Mouse (Mus musculus) MEL (cell line): ENCODE results near the gene C2cd4b. TPM values are rescaled to one million over a fixed set of nuclear protein-coding genes. Genes with fewer than 3 reads are reported as not detected.

ENCODE experiments used
- DNase-seq: peaks from one replicate; pipeline ENCODE4 v3.0.0; 2011; ENCODE audit warnings: low read depth, low spot score
- H3K27ac ChIP-seq: 2 replicates; pipeline ENCODE4 v1.5.1; 2012; ENCODE audit warnings: low read depth, mild to moderate bottlenecking, control low read depth, low read length, moderate library complexity; ENCODE audit not compliant: control insufficient read depth
- H3K27me3 ChIP-seq, 2 experiments: fragments of 150-350 bp in 1 of 2; sonication (generic) in 1 of 2; 2 replicates each; pipeline ENCODE4 v1.6.1; 2012; ENCODE audit warnings: low read length in 2 of 2, mild to moderate bottlenecking in 2 of 2, improper control_type of control experiment in 1 of 2, moderate library complexity in 1 of 2; ENCODE audit not compliant: insufficient read depth in 2 of 2, control insufficient read depth in 1 of 2
- H3K36me3 ChIP-seq, 2 experiments: 2 replicates each; pipeline ENCODE4 v1.6.1; 2012 to 2014; ENCODE audit warnings: low read length in 2 of 2, improper control_type of control experiment in 1 of 2, inconsistent platforms in 1 of 2, mild to moderate bottlenecking in 1 of 2; ENCODE audit not compliant: insufficient read depth in 2 of 2, control insufficient read depth in 1 of 2
- H3K4me1 ChIP-seq, 2 experiments: fragments of 150-350 bp in 1 of 2; sonication (generic) in 1 of 2; 2 replicates each; pipeline ENCODE4 v1.6.1; 2012; ENCODE audit warnings: low read length in 2 of 2, improper control_type of control experiment in 1 of 2, mild to moderate bottlenecking in 1 of 2; ENCODE audit not compliant: insufficient read depth in 2 of 2, control insufficient read depth in 1 of 2
- H3K4me3 ChIP-seq, 2 experiments: fragments of 150-350 bp in 1 of 2; sonication (generic) in 1 of 2; 2 replicates each; pipeline ENCODE4 v1.5.1; 2012; ENCODE audit warnings: low read depth in 2 of 2, low read length in 2 of 2, mild to moderate bottlenecking in 2 of 2, moderate library complexity in 2 of 2, control low read depth in 1 of 2, improper control_type of control experiment in 1 of 2; ENCODE audit not compliant: control insufficient read depth in 1 of 2, insufficient read depth in 1 of 2
- H3K79me2 ChIP-seq: 2 replicates; pipeline ENCODE4 v1.6.1; 2012; ENCODE audit warnings: mild to moderate bottlenecking, low read length, moderate library complexity; ENCODE audit not compliant: control insufficient read depth, poor library complexity, insufficient read depth
- H3K9ac ChIP-seq: 2 replicates; pipeline ENCODE4 v1.6.1; 2012; ENCODE audit warnings: low read depth, mild to moderate bottlenecking, control low read depth, low read length, moderate library complexity; ENCODE audit not compliant: control insufficient read depth, poor library complexity, severe bottlenecking
- H3K9me3 ChIP-seq: fragments of 150-350 bp; sonication (generic); replicated peaks from 2 replicates; pipeline ENCODE4 v1.6.1; 2012; ENCODE audit warnings: mild to moderate bottlenecking, low read length, improper control_type of control experiment, moderate library complexity; ENCODE audit not compliant: insufficient read depth
- CHD1 ChIP-seq: IDR thresholded peaks from 2 replicates; pipeline ENCODE4 v1.6.1; 2012; ENCODE audit warnings: low read depth, mild to moderate bottlenecking, inconsistent platforms, low read length, improper control_type of control experiment
- ELF1 ChIP-seq: IDR thresholded peaks from 2 replicates; pipeline ENCODE4 v1.6.1; 2014; ENCODE audit warnings: low read depth, mild to moderate bottlenecking, inconsistent platforms, low read length, improper control_type of control experiment, moderate library complexity
- ETS1 ChIP-seq: IDR thresholded peaks from 2 replicates; pipeline ENCODE4 v1.6.1; 2012; ENCODE audit warnings: low read depth, mild to moderate bottlenecking, inconsistent platforms, low read length, improper control_type of control experiment, moderate library complexity
- GATA1 ChIP-seq: IDR thresholded peaks from 2 replicates; pipeline ENCODE4 v1.6.1; 2011; ENCODE audit warnings: low read depth, low read length, improper control_type of control experiment
- JUND ChIP-seq: IDR thresholded peaks from 2 replicates; pipeline ENCODE4 v1.6.1; 2011; ENCODE audit warnings: low read depth, mild to moderate bottlenecking, improper control_type of control experiment, low read length
- KAT2A ChIP-seq: conservative IDR thresholded peaks from 2 replicates; pipeline ENCODE4 v1.6.1; 2012; ENCODE audit warnings: low read depth, low read length, improper control_type of control experiment, inconsistent platforms
- MAFK ChIP-seq: IDR thresholded peaks from 2 replicates; pipeline ENCODE4 v1.6.1; 2011; ENCODE audit warnings: low read depth, mild to moderate bottlenecking, low read length, improper control_type of control experiment, borderline replicate concordance
- MAX ChIP-seq: IDR thresholded peaks from 2 replicates; pipeline ENCODE4 v1.6.1; 2011; ENCODE audit warnings: low read length, improper control_type of control experiment
- MAZ ChIP-seq: IDR thresholded peaks from 2 replicates; pipeline ENCODE4 v1.6.1; 2012; ENCODE audit warnings: low read depth, mild to moderate bottlenecking, inconsistent platforms, low read length, improper control_type of control experiment
- MEF2A ChIP-seq: IDR thresholded peaks from 2 replicates; pipeline ENCODE4 v1.6.1; 2014; ENCODE audit warnings: low read depth, mild to moderate bottlenecking, inconsistent platforms, low read length, improper control_type of control experiment; ENCODE audit not compliant: poor library complexity, insufficient replicate concordance, severe bottlenecking; ENCODE audit errors: extremely low read depth
- NELFE ChIP-seq: IDR thresholded peaks from 2 replicates; pipeline ENCODE4 v1.6.1; 2011; ENCODE audit warnings: low read depth, low read length, improper control_type of control experiment
- NRF1 ChIP-seq: IDR thresholded peaks from 2 replicates; pipeline ENCODE4 v1.6.1; 2014; ENCODE audit warnings: low read depth, mild to moderate bottlenecking, inconsistent platforms, low read length, improper control_type of control experiment, moderate library complexity; ENCODE audit not compliant: poor library complexity, insufficient read depth, severe bottlenecking
- POLR2A ChIP-seq, 2 experiments: IDR thresholded peaks; 2 replicates each; pipeline ENCODE4 v1.6.1; 2011 to 2012; ENCODE audit warnings: low read length in 2 of 2, mild to moderate bottlenecking in 2 of 2, control low read depth in 1 of 2, improper control_type of control experiment in 1 of 2, low read depth in 1 of 2, moderate library complexity in 1 of 2; ENCODE audit not compliant: control insufficient read depth in 1 of 2, insufficient read depth in 1 of 2, poor library complexity in 1 of 2
- POLR2AphosphoS2 ChIP-seq: IDR thresholded peaks from 2 replicates; pipeline ENCODE4 v1.6.1; 2011; ENCODE audit warnings: low read length, improper control_type of control experiment
- RCOR1 ChIP-seq: IDR thresholded peaks from 2 replicates; pipeline ENCODE4 v1.6.1; 2012; ENCODE audit warnings: low read depth, mild to moderate bottlenecking, inconsistent platforms, low read length, improper control_type of control experiment
- SIN3A ChIP-seq: IDR thresholded peaks from 2 replicates; pipeline ENCODE4 v1.6.1; 2012; ENCODE audit warnings: low read length, improper control_type of control experiment, inconsistent platforms
- TAL1 ChIP-seq: IDR thresholded peaks from 2 replicates; pipeline ENCODE4 v1.6.1; 2012; ENCODE audit warnings: mild to moderate bottlenecking, inconsistent platforms, low read length, moderate library complexity, mixed read lengths
- TCF12 ChIP-seq: IDR thresholded peaks from 2 replicates; pipeline ENCODE4 v1.6.1; 2014; ENCODE audit warnings: low read depth, mild to moderate bottlenecking, inconsistent platforms, low read length, improper control_type of control experiment, moderate library complexity
- USF1 ChIP-seq: IDR thresholded peaks from 2 replicates; pipeline ENCODE4 v1.6.1; 2014; ENCODE audit warnings: low read depth, mild to moderate bottlenecking, inconsistent platforms, low read length, improper control_type of control experiment, moderate library complexity
- ZMIZ1 ChIP-seq: IDR thresholded peaks from 2 replicates; pipeline ENCODE4 v1.6.1; 2012; ENCODE audit warnings: low read depth, mild to moderate bottlenecking, inconsistent platforms, low read length, improper control_type of control experiment, moderate library complexity
- ZNF384 ChIP-seq: IDR thresholded peaks from 2 replicates; pipeline ENCODE4 v1.6.1; 2012; ENCODE audit warnings: low read depth, mild to moderate bottlenecking, inconsistent platforms, low read length, improper control_type of control experiment
- polyA plus RNA-seq, 2 experiments: library from polyadenylated mRNA; stranded (reverse) in 1 of 2; unstranded in 1 of 2; fragments of >175 nt in 1 of 2; fragments of >200 nt in 1 of 2; gene quantifications; 2 replicates each; pipeline versions ENCODE4 v1.2.1 to v1.2.4; 2012; ENCODE audit warnings: low replicate concordance in 2 of 2, low read depth in 1 of 2; ENCODE audit not compliant: insufficient read length in 2 of 2, insufficient read depth in 1 of 2, missing spikeins in 1 of 2
- total RNA-seq: library from RNA; depleted of rRNA; stranded (reverse); fragments of 300-350 nt; gene quantifications from 2 replicates; pipeline ENCODE4 v1.2.3, GENCODE M21; 2012

Gene C2cd4b
- total and polyA plus RNA-seq, 3 experiments, result not detected

- no peaks in the 10 kb centered on the region for H3K4me1 ChIP-seq
- H3K9ac ChIP-seq, result no peak overlapping the region
- H3K4me3 ChIP-seq, result no peak overlapping the region
- H3K79me2 ChIP-seq, result no peaks in the 10 kb centered on the region
- TF ChIP-seq MEF2A (no peak), MAX (no peak), SIN3A (no peak)
- TF ChIP-seq, all 39 proteins: peak for 0
- Histone ChIP-seq H3K27me3 (peaks cover 0 to 1% of the 10 kb centered on the region in 2 experiments; a peak in 1 of 4 replicates), H3K36me3 (no peaks in the 10 kb centered on the region), H3K9me3 (no peaks in the 10 kb centered on the region), H3K27ac (no peak overlapping the region)
- no peak for DNase-seq
Observed at GRCm38 (mm10) chr9:67771293-67771692, 12.1 kb downstream of the C2cd4b start.

DNA sequence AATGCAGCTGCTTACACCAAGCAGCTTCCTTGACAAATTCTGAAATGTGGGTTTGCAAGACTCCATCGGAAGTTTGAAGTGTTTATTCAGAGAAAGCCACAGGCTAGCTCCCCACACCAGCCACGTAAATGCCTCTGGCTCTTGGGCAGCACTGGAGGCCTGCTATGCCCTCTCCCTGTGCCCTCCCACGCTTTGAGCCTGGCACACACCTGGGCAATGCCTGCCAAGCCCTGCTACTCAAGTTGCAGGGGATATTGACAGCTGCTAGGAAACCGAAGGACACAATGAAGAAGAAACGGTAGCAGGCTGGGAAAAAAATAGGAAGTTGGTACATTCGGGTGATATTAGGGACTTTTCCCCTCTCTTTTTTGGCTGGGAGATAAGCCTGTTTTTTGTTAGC, 15.0 kb downstream of the C2cd4b start:
- Histone ChIP-seq H3K4me3 (no peak overlapping the region), H3K27ac (no peak overlapping the region), H3K9me3 (no peaks in the 10 kb centered on the region), H3K36me3 (no peaks in the 10 kb centered on the region), H3K4me1 (no peaks in the 10 kb centered on the region), H3K9ac (no peak overlapping the region), H3K27me3 (peaks cover 0 to 1% of the 10 kb centered on the region in 2 experiments; a peak in 1 of 4 replicates), H3K79me2 (no peaks in the 10 kb centered on the region)
- DNase-seq, result no peak
- no peak for TF ChIP-seq ZMIZ1
- no peak for TF ChIP-seq CHD1
- no peak for TF ChIP-seq USF1
- no peak for TF ChIP-seq MAZ
- TF ChIP-seq MAFK, result no peak
- no peak for TF ChIP-seq KAT2A
- no peak for TF ChIP-seq POLR2AphosphoS2
- no peak for TF ChIP-seq MAX
- no peak for TF ChIP-seq ELF1
- no peak for TF ChIP-seq JUND
- no peak for TF ChIP-seq RCOR1
- no peak for TF ChIP-seq GATA1
- no peak for TF ChIP-seq TAL1
- TF ChIP-seq TCF12, result no peak
- no peak for TF ChIP-seq ZNF384
- no peak for TF ChIP-seq NRF1
- TF ChIP-seq NELFE, result no peak
- TF ChIP-seq POLR2A (IDR thresholded peaks at IDR 0.05; ENCODE audit: control insufficient read depth in 1 of 2, insufficient read depth in 1 of 2, low read depth in 1 of 2, low read length in 2 of 2, poor library complexity in 1 of 2), result no peak
- no peak for TF ChIP-seq SIN3A
- no peak for TF ChIP-seq ETS1
